Mouse (Mus musculus) olfactory bulb, adult 2 months (tissue): Measurements from ENCODE around the gene Nrxn3. TPM values are rescaled to one million over a fixed set of nuclear protein-coding genes. Genes with fewer than 3 reads are reported as not detected.

Experiments used
- H3K27ac ChIP-seq: fragments of 200-500 bp; 2 replicates; pipeline ENCODE4 v1.5.1; 2012; ENCODE audit warnings: low read depth, low read length; ENCODE audit not compliant: insufficient read depth
- H3K4me1 ChIP-seq: fragments of 200-500 bp; 2 replicates; pipeline ENCODE4 v1.6.1; 2012; ENCODE audit warnings: low read length; ENCODE audit not compliant: control insufficient read depth, insufficient read depth
- H3K4me3 ChIP-seq: fragments of 200-500 bp; 2 replicates; pipeline ENCODE4 v1.5.1; 2012; ENCODE audit warnings: mild to moderate bottlenecking, low read depth, low read length, moderate library complexity; ENCODE audit not compliant: insufficient read depth
- CTCF ChIP-seq: fragments of 200-500 bp; IDR thresholded peaks from 2 replicates; pipeline ENCODE4 v1.5.1; 2012; ENCODE audit warnings: low read depth, mild to moderate bottlenecking, low read length, moderate library complexity; ENCODE audit not compliant: insufficient read depth
- POLR2A ChIP-seq: fragments of 200-500 bp; IDR thresholded peaks from 2 replicates; pipeline ENCODE4 v1.6.1; 2012; ENCODE audit warnings: mild to moderate bottlenecking, low read depth, low read length, moderate library complexity; ENCODE audit not compliant: insufficient read depth
- WGBS: fragments of 180-500 bp; shearing (Covaris S2); methylation state at CpG from one replicate; pipeline ENCODE4 v1.1.7; 2018; 5-methylcytosine and 5-hydroxymethylcytosine counted together
- polyA plus RNA-seq: library from polyadenylated mRNA; stranded (reverse); fragments of >200 nt; gene quantifications from 2 replicates; pipeline ENCODE4 v1.2.4, GENCODE M21; 2012; ENCODE audit warnings: low replicate concordance; ENCODE audit not compliant: missing spikeins, insufficient read depth, insufficient read length

Nrxn3 gene
- polyA plus RNA-seq, 1 experiment, result not detected

- no peak for TF ChIP-seq CTCF
- no peak for TF ChIP-seq POLR2A
- Histone ChIP-seq H3K4me1 (peaks cover 15% of the 10 kb centered on the region), H3K4me3 (no peak overlapping the region), H3K27ac (no peak overlapping the region)
- WGBS, result 49% methylated on average over 4 of the region's 4 CpGs
Measured at GRCm38 (mm10) chr12:88987046-88987445, 264.4 kb downstream of the Nrxn3 start.

- Histone ChIP-seq H3K4me1 (no peaks in the 10 kb centered on the region), H3K4me3 (no peak overlapping the region), H3K27ac (no peak overlapping the region)
- 62% methylated on average over 5 of the region's 5 CpGs for WGBS
- TF ChIP-seq CTCF (no peak), POLR2A (no peak)
Measured at GRCm38 (mm10) chr12:88990753-88991152, 268.1 kb downstream of the Nrxn3 start.

GRCm38 (mm10) chr12:88992141-88992540, 269.5 kb downstream of the Nrxn3 start:
- H3K4me1 ChIP-seq, result no peaks in the 10 kb centered on the region; the same call in 1 of the 2 replicates
- no peak overlapping the region for H3K27ac ChIP-seq
- 2% methylated on average over 2 of the region's 2 CpGs for WGBS
- TF ChIP-seq CTCF (no peak), POLR2A (no peak)
- H3K4me3 ChIP-seq, result no peak overlapping the region

- Histone ChIP-seq H3K27ac (no peak overlapping the region), H3K4me1 (no peaks in the 10 kb centered on the region; the same call in 1 of the 2 replicates), H3K4me3 (no peak overlapping the region)
- WGBS, result 45% methylated on average over 4 of the region's 4 CpGs
- TF ChIP-seq CTCF (no peak), POLR2A (no peak)
Measured at GRCm38 (mm10) chr12:88993788-88994187, 271.1 kb downstream of the Nrxn3 start.

- Histone ChIP-seq H3K4me3 (no peak overlapping the region), H3K27ac (no peak overlapping the region), H3K4me1 (no peaks in the 10 kb centered on the region)
- 81% methylated on average over 1 of the region's 1 CpGs for WGBS
- TF ChIP-seq CTCF, result no peak
- TF ChIP-seq POLR2A, result no peak
Measured at GRCm38 (mm10) chr12:89016436-89016835, 293.8 kb downstream of the Nrxn3 start.

GRCm38 (mm10) chr12:89025180-89025579, 302.5 kb downstream of the Nrxn3 start:
- 43% methylated on average over 1 of the region's 1 CpGs for WGBS
- TF ChIP-seq CTCF (no peak), POLR2A (no peak)

GRCm38 (mm10) chr12:89035984-89036618, 313.4 kb downstream of the Nrxn3 start:
- Histone ChIP-seq H3K4me1 (no peaks in the 10 kb centered on the region), H3K4me3 (no peak overlapping the region), H3K27ac (no peak overlapping the region)
- TF ChIP-seq CTCF, result no peak
- TF ChIP-seq POLR2A, result no peak
- WGBS, result 53% methylated on average over 4 of the region's 4 CpGs

More at GRCm38 (mm10) chr12:89025180-89025579, 302.5 kb downstream of the Nrxn3 start:
- peaks cover 3% of the 10 kb centered on the region; the same call in 1 of the 2 replicates for H3K4me1 ChIP-seq
- H3K27ac ChIP-seq, result no peak overlapping the region
- H3K4me3 ChIP-seq, result no peak overlapping the region

GRCm38 (mm10) chr12:89040151-89040550, 317.5 kb downstream of the Nrxn3 start:
- TF ChIP-seq CTCF, result no peak
- no peak for TF ChIP-seq POLR2A
- no peak overlapping the region for H3K27ac ChIP-seq
- H3K4me1 ChIP-seq, result no peaks in the 10 kb centered on the region
- no peak overlapping the region for H3K4me3 ChIP-seq

GRCm38 (mm10) chr12:89041429-89042107, 318.9 kb downstream of the Nrxn3 start:
- Histone ChIP-seq H3K27ac (no peak overlapping the region), H3K4me3 (no peak overlapping the region), H3K4me1 (no peaks in the 10 kb centered on the region)
- TF ChIP-seq CTCF (no peak), POLR2A (no peak)
- 64% methylated on average over 2 of the region's 2 CpGs for WGBS

GRCm38 (mm10) chr12:89049279-89049678, 326.6 kb downstream of the Nrxn3 start:
- no peak for TF ChIP-seq POLR2A
- TF ChIP-seq CTCF, result no peak
- no peak overlapping the region for H3K27ac ChIP-seq
- no peaks in the 10 kb centered on the region; the same call in 1 of the 2 replicates for H3K4me1 ChIP-seq
- WGBS, result 21% methylated on average over 3 of the region's 3 CpGs
- H3K4me3 ChIP-seq, result no peak overlapping the region
